Mouse (Mus musculus) liver, adult (tissue): ENCODE results near the gene Thbs1.

Experiments used
- GATA4 ChIP-seq: IDR thresholded peaks from 2 replicates; pipeline ENCODE4 v1.6.1; 2014; ENCODE audit warnings: mild to moderate bottlenecking, low read length; ENCODE audit not compliant: insufficient replicate concordance

The Thbs1 gene

DNA sequence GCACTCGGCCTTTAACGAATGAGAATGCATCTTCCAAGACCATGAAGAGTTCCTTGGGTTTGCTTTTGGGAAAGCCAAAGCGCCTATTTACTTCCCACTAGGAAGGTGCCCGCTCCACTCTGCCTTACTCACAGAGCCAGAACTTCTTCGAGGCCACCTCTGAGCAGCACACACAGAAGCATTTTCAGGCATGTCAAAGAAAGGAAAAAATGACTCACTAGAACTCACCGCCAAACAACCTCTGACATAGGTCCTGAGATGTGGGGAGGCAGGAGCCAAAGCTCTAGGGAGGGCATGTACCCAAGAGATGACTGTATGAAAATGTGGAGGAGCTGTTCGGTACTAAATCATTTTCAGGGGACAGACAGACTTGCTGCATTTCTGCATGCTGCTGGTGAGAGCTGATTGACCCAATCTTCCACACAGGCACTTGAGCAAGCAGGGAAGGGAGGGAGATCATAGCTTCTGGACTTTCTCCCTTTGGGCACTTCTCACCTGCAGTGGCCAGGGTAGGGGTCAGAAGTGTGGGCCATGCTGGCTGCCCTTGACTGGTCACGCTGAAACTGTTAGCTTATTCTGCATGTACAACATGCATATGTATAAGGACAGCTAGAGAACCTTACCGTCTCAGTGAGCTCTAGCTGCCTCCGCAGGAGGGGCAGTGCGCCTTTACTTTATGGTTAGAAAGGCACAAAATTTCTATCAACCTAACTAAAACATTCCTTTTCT lies 13.7 kb downstream of the Thbs1 start:
- no peak for TF ChIP-seq GATA4

DNA sequence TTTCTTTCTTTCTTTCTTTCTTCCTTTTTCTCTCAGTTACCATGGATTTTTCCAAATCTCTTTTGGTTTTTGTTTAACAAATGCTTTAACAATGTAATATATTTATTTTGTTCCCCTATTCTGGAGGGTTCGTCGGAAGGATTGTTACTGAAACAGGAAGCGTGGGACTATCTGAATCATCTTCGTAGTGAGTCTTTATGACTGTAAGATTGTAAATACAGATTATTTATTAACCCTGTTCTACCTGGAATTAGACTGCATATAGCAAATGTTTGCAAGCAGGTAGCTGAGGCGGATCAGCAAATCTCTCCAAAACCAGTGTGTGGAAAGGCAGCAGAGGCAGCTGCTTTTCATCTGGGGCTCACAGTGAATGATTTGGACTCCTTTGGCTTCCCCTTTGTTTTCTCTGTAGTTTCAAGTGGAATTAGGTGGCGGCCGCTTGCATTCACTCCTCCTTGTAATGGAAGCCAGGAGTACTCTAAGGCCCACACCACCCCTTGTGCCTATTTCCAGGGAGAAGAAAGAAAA lies 14.3 kb downstream of the Thbs1 start:
- no peak for TF ChIP-seq GATA4

DNA sequence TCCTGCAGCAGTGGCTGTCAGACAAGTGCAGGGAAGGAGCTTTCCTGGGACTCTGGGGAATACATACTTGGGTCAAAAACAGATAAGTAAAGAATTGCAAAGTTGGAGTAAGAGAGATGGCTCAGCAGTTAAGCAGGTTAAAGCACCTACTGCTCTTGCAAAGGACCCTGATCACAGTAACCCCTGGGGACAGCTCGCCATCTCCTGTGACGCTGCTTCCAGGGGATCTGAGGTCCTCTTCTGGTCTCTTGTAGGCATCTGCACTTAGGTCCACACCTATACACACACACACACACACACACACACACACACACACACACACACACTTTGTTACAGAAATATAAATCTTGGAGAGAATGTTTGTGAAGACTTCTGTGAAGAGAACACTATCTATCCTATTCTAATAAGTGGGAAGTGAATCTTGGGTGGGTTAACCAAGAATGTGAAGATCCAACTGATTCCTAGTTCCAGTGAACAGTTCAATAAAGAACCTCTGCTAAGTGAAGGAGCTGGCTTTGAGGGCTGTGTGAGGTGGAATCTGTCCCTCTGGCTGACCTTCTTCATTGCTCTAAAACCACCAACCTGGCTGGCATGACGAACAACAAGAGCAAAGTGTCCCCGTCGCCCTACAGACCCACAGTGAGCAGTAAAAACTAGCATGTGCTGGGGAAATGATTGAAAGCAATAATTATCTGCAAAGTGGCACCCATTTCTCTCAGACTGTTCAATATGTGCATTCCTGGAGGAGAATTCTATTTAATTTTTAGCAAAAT lies 16.0 kb downstream of the Thbs1 start:
- TF ChIP-seq GATA4 = no peak

DNA sequence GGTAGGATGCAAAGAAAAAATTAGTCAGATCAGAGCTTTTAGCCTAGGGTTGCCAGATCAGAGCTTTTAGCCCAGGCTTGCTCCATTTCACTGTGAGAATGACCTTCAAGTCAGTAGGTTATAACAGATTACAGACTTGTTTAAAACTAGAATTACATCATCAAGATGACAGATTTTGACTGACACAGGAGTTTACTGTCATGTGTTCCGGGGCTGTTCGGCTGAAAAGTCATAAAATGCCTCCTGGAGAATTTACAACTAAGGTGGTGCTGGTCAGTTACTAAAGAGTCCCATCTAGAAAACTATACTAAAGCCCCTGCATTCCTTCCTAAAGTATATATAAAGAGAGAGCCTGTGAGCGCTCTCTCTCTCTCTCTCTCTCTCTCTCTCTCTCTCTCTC lies 16.6 kb downstream of the Thbs1 start:
- TF ChIP-seq GATA4 = no peak

DNA sequence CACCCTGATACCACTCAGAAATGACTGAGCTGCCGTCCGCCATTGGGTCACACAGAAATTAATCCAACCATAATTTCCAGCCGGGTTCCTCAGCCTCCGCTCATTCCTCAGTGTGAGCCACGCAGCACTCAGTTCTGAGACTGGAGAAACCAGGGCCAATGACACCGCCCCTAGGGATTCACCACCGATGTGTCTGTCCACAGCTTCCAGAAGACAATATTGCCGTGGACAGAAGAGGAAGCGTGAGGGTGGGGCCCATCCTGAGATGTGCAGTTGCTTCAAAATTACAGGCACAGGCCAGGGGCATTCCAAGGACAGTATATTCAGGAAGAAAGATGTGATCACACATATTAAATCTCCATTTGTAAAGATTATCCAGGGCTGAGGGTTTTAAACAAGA lies 25.4 kb downstream of the Thbs1 start:
- no peak for TF ChIP-seq GATA4

DNA sequence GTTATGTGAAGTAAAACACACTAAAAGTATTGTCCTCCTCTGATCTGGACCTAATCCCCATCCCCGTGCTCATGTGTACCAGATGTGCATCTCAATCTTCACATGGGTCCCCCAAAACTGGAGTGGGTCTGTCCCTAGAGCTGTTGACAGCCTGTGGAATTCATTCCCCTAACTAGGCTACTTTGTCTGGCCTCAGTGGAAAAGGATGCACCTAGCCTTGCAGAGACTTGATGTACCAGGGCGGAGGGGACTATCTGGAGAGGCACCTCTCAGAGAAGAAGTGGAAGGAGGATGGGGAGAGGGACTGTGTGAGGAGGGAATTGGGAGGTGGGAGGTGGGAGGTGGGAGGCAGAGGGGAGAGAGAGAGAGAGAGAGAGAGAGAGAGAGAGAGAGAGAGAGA lies 26.1 kb downstream of the Thbs1 start:
- no peak for TF ChIP-seq GATA4

DNA sequence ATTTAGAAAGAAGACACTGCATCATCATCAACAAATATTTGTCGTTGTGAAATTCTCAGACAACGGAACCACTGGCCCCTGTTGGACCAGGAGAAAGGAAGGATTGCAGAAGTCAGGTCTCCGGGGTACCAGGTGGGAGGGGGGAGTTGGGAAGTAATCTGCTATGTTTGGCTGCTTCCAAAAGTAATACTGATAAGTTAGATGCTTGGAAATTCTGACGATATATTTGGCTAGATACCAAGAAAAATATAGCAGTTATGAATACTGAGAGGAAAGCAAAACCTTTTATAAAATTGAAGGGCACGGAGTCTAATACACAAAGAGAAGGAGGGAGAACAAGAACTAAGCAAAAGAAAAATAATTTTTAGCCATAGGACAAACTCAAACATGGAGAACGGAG lies 27.6 kb downstream of the Thbs1 start:
- no peak for TF ChIP-seq GATA4

DNA sequence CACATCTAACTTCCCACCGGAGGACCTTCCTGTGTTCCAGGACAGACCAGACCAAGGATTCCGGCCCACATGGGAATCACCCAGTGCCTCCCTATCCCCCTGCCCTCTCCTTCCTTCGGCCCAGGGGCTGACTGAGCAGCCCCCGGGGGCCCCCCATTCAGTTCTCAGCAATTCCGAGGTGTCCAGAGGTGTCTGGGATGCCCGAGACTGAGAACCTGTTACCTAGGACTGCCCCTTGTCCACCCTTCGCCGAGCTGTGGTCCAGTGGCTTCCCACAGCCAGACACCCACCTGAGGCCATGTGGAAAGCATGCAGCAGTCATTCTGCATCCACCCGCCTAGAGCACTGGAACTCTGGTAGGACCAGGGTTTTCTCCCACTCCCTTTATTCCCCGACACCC lies 30.0 kb downstream of the Thbs1 start:
- TF ChIP-seq GATA4 = no peak

DNA sequence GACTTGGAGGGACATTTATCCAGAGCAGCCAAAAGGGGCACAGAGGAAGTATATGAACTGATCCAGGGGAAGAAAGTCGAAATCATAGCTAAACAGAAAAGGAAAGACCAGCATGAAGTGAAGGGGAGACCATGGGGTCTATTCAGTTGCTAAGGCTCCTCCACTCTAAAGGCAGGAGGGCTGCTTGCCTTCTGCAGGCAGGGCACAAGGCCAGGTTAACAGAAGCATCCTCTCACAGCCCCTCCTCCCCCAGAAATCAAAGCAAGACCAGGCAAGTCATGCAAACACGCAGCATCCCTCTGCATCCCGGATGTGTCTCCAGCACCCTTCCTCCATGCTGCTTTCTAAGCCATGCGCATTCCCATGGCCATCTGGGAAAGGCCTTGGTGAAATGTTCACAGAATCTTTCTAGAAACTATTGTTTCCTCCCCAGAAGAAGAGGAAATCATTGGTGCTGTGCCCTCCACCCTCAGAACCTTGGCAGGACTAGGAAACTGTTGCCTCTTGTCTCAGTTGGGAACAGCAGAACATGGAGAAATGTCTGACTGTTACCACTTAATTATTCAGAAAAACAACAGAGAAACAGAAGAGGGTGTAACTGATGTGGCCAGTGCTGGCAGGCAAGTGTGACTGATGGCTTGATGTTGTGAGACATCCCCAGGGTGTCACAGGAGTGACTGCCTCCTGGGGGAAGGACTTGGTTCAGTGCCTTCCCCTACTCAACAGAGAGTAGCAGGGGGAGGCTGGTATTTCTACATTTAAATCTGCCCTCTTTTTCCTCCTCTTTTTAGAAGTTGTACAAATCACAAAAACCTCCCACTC lies 36.9 kb downstream of the Thbs1 start:
- no peak for TF ChIP-seq GATA4

DNA sequence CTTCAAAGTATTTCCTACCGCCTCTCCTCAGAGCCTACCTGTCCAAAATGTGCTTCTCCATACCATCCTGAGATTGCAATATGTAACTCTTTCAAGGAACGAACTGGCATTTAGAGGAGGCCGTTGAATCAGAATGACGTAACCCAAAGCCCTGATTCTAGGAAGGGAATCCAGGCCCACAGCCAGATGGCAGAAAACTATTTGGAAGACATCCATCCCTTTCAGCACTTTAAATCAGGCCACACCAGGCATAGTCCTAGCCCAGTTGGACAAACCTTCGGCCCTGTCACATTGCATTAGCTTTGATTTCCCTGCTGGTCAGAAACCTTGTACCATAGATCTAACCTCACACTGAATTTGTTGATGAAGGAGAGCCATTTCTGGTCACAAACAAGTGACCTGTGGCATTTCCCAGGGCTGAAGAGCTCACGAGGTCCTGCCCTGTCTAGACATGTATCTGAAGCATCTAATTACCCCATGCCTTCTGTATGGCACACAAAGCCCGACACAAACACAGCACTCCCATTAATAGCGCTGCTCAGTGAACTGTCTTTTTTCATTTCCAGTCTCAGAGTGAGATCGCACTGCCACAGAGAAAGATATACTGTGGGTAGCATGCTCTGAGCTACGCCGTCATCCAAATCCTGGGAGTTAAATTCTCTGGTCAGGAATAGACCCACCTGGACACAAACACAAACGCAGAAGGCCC lies 38.3 kb downstream of the Thbs1 start:
- no peak for TF ChIP-seq GATA4

DNA sequence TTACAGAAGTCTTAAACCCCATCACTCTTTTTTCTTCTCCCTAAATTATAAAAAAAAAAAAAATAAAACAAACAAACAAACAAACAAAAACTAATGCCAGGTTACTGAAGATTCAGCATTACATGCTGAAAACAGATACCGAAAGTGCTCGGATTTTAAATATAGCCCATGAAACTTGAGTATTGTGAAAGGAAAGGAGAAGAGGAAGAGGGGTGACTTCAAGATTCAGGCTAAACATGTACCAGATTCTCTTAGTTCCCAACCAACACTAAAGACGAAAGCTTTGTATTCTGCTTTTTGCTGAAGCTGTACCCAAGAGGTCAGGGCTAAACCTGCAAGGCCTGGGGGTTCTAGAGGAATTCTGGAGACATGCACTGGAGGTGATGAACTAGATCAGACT lies 46.4 kb downstream of the Thbs1 start:
- TF ChIP-seq GATA4 = no peak

DNA sequence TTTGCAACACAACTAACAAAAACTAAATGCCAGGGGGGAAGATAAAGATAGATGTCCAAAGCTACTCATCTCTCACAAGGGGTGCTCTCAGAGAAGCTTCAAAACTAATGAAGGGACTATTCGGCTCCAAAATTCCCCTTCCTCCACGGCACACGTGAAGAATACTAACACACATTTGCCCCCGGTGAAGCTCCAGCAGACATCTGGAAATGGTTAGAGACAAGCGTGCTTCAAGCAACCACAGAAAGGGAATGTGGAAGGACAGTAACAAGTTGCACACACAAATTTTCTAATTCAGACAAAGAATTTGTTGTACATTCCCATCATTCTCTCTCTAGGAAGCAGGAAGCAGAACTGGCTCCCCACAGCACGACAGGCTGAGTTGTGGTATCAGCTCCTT lies 47.5 kb downstream of the Thbs1 start:
- no peak for TF ChIP-seq GATA4

DNA sequence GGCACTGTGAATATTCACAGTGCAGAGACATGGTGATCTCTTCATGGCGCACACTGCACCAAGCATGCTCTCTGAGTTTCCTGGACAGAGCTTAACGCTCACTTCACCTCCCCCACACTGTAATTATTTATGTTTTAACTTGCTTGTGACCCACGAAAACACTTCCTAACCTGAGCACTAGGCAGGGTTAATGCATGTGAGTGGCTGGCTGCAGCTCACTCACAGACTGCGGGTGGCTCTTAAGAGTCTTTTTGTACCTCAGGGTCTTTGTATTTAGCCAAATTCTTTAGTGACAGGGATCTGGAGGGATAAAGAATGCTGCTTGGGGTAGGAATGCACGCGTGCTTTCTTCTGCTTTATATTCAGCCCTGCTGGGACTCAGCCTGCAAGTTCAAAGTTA lies 48.9 kb downstream of the Thbs1 start:
- TF ChIP-seq GATA4 = no peak

DNA sequence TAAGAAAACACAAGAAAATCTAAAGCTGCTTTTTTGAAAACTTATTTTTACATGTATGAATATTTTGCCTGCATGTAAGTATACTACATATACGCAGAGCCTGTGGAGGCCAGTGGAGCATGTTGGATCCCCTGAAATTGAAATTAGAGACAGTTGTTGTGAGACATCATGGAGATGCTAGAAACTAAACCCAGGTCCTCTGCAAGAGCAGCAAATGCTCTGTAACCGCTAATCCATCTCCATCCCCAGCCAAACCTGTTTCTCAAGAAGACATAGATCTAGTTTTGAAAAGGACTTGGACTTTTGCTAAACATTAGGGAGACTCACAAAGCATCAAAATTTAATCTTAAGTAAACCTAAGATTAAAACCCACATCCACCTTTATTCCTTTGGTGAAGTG lies 49.3 kb downstream of the Thbs1 start:
- TF ChIP-seq GATA4 = no peak

DNA sequence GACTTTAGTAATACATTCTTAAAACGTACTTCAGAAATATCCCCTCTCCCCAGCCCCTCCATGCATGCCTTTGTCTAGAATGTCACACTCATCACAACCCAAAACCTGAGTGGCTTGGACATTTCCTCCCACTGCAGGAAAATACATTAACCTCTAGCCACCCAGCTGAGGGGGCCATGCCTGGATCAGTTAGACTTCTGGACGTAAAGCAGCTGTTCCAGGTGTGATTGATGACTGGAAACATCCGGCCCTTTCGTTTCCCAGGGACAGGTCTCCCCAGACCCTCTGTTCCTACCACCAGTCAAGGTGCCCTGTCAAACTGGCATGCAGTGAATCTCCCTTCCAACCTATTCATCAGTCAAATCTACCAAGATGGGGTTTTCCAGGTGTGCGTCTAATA lies 50.8 kb downstream of the Thbs1 start:
- no peak for TF ChIP-seq GATA4
